Comparison of ENCODE assay signal across 1 mouse cellular context in genomic region chr13:29985855-29986755, GRCm38 (mm10).
TF ChIP-seq lines count a peak whose summit lies in the region.

E2f3 (minus strand) TSS chr13:29986063.

TF ChIP-seq in CH12.LX, 34 proteins besides CTCF, POLR2A, EP300 and RAD21 (continued from another document):
- TF ChIP-seq USF1 (IDR thresholded peaks at IDR 0.05; ENCODE audit: low read depth, low read length) (no peak), KAT2A (IDR thresholded peaks at IDR 0.05; ENCODE audit: insufficient replicate concordance, low read length) (peak; percentile 94), ETS1 (conservative IDR thresholded peaks at IDR 0.05; ENCODE audit: low read depth, low read length) (peak; percentile 30; the same call in 1 of the 2 replicates), NRF1 (IDR thresholded peaks at IDR 0.05; ENCODE audit: low read depth, low read length) (peak; percentile 55), E2F4 (IDR thresholded peaks at IDR 0.05; ENCODE audit: insufficient replicate concordance, low read depth, low read length) (peak; percentile 100), SMC3 (IDR thresholded peaks at IDR 0.05; ENCODE audit: low read depth, low read length) (no peak), JUN (IDR thresholded peaks at IDR 0.05; ENCODE audit: insufficient read depth, low read depth, low read length) (no peak), MAZ (IDR thresholded peaks at IDR 0.05; ENCODE audit: low read depth, low read length) (peak; percentile 81), ELF1 (IDR thresholded peaks at IDR 0.05; ENCODE audit: low read depth, low read length) (peak; percentile 74; the same call in 1 of the 2 replicates), MXI1 (IDR thresholded peaks at IDR 0.05; ENCODE audit: low read depth, low read length) (peak; percentile 94), ZMIZ1 (IDR thresholded peaks at IDR 0.05; ENCODE audit: low read depth, low read length) (peak; percentile 97)
